Mouse (Mus musculus): ENCODE results near the gene Sugct.

DNA sequence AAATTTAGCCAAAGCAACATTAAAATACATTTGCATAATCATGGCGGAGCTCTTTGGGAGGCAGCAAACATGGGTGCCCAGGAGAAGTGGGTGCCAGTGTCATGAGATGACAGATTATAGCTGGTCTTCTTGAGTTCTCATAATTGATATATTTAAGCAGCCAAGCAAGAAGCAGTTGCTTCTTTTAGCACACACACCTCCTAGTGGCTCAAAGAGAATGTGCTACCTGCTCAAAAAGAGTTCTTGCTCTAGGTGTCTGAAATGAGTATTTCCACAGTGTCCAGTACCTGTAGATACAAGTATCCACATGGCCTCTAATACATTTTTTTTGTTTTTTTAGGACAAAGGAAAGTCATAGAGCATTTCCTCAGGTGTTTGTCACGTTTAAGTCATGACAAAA lies 655.6 kb downstream of the Sugct start:
- TF ChIP-seq CTCF (IDR thresholded peaks at IDR 0.05; ENCODE audit: insufficient read depth, low read depth, low read length) (no peak), POLR2A (IDR thresholded peaks at IDR 0.05; ENCODE audit: insufficient read depth, low read depth, low read length) (no peak)
